Mouse (Mus musculus) cerebellum, adult 2 months (tissue): ENCODE measurements around the gene Fstl5.

Source experiments
- CTCF ChIP-seq: fragments of 200-500 bp; IDR thresholded peaks from 2 replicates; pipeline ENCODE4 v1.5.1; 2011; ENCODE audit warnings: low read depth, mild to moderate bottlenecking, control low read depth, low read length, moderate library complexity, borderline replicate concordance; ENCODE audit not compliant: insufficient read depth
- POLR2A ChIP-seq: fragments of 200-500 bp; IDR thresholded peaks from 2 replicates; pipeline ENCODE4 v1.6.1; 2011; ENCODE audit warnings: low read length, control low read depth, borderline replicate concordance; ENCODE audit not compliant: insufficient read depth

- TF ChIP-seq CTCF = no peak
- TF ChIP-seq POLR2A = no peak
Observed at GRCm38 (mm10) chr3:76679853-76680545, 605.9 kb downstream of the Fstl5 start.
